Mouse (Mus musculus) embryo, embryonic 11 days (tissue): ENCODE results near the gene Adgrg4.

ENCODE experiments used
- DNase-seq: peaks from one replicate; pipeline ENCODE4 v3.0.0-alpha.2; 2015

The Adgrg4 gene

GRCm38 (mm10) chrX:56869863-56870262, at the start of gene Adgrg4:
Gene Adgrg4 (plus strand): TSS chrX:56870163.
- DNase-seq, result no peak

- DNase-seq, result peak; percentile 59
These were observed 48.0 kb upstream of the Adgrg4 start, which contains the start of gene Map7d3 for GRCm38 (mm10) chrX:56821765-56822603. Gene Map7d3 (minus strand): TSS chrX:56822326.

GRCm38 (mm10) chrX:56827492-56827891, 42.5 kb upstream of the Adgrg4 start:
- DNase-seq, result no peak

- no peak for DNase-seq
These were observed 34.1 kb upstream of the Adgrg4 start for GRCm38 (mm10) chrX:56835842-56836241.

GRCm38 (mm10) chrX:56839369-56839768, 30.6 kb upstream of the Adgrg4 start:
- peak; percentile 33 for DNase-seq

GRCm38 (mm10) chrX:56841255-56841654, 28.7 kb upstream of the Adgrg4 start:
- DNase-seq, result no peak

GRCm38 (mm10) chrX:57012891-57013290, 142.9 kb downstream of the Adgrg4 start:
- no peak for DNase-seq

GRCm38 (mm10) chrX:57042774-57043173, 172.8 kb downstream of the Adgrg4 start, which contains the start of gene Brs3:
Gene Brs3 (plus strand): TSS chrX:57043074.
- DNase-seq, result no peak

- no peak for DNase-seq
These were observed 173.9 kb downstream of the Adgrg4 start for GRCm38 (mm10) chrX:57043869-57044268.
